Mouse (Mus musculus): Measurements from ENCODE around the gene Fam222b.

DNA sequence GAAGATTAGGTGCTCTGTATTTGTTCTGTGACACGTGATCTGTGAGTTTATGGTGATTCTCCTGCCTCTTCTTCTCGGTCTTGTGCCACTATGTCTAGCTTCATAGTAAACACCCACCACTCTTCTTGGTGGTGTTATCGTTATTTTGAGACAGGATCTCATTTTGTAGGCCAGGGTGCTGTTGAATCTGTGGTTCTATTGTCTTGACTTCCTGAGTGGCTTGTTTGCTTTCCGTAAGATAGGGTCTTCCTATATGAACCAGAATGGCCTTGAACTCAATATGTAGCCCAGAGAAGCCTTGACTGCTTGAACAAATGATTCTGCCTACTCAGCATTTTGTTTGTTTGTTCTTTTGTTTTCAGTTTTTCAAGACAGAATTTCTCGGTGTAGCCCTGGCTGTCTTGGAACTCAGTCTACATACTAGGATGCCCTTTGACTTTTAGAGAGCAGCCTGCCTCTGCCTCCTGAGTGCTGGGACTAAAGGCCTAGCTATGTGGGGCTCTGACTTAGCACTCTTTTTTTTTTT is 6.6 kb upstream of the Fam222b start:
- TF ChIP-seq POLR2A (IDR thresholded peaks at IDR 0.05; ENCODE audit: insufficient read depth, low read depth, low read length) (no peak), CTCF (IDR thresholded peaks at IDR 0.05; ENCODE audit: insufficient read depth, low read depth, low read length) (no peak)
